Mouse (Mus musculus): ENCODE results near the gene Fuk.

DNA sequence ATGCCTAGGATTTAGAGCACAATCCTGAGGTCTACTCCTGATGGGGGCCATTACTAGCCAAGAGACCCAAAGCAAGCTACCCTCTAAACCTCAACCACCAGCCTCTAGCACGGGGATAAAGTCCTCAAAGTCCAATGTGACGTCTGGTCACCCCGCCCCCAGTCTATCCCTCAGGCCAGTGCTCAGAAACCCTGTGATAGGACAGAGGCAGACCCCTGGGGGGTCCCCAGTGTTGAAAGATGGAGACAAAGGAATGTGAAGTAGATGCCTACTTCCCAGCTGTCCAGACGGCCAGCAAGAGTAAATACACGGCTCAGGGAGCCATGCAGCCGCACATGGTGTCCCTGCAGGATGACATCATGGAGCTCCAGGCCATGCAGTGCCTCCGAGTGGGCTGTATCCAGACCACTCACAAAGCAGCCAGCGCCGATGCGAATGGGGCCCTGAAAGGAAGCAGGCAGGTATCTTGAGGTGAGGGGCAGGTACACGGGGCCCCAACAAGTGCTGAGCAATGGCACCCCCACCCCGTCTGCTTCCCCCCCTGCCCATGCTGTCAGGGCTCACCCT, 12.3 kb downstream of the Fuk start:
- no peak for TF ChIP-seq POLR2A (IDR thresholded peaks at IDR 0.05; ENCODE audit: low read depth, low read length)
- no peak for TF ChIP-seq CTCF (IDR thresholded peaks at IDR 0.05; ENCODE audit: extremely low read depth, insufficient read depth, insufficient read length, insufficient replicate concordance)

Measured in spleen, adult 2 months (tissue).